Mouse (Mus musculus): ENCODE data around the gene Fcrl5. TPM values are rescaled to one million over a fixed set of nuclear protein-coding genes. Genes with fewer than 3 reads are reported as not detected.
"Not testable (repeated sequence)": the region's sequence is repeated elsewhere in the genome, so short reads cannot be mapped to it uniquely, and the experiment has no call there.

Gene Fcrl5
- polyA plus RNA-seq, 1 experiment from 2014 or later: not detected

- ATAC-seq: no peak
- H3K27me3 ChIP-seq: peaks cover 31% of the 10 kb centered on the region
- ChIA-PET CTCF (no interaction called here), POLR2A (no interaction called here)
- in situ Hi-C loops (cut with MboI; ENCODE audit: low pct_unique_long_range_greater_than_20kb): no loop called here
- no peak for TF ChIP-seq CTCF (IDR thresholded peaks at IDR 0.05)
- no peak for DNase-seq (ENCODE audit: low read depth, low spot score)
Measured at GRCm38 (mm10) chr3:87440586-87440985, 5.0 kb downstream of the Fcrl5 start.

- DNase-seq (ENCODE audit: low read depth, low spot score) (no peak), ATAC-seq (no peak)
- peaks cover 33% of the 10 kb centered on the region for H3K27me3 ChIP-seq
- in situ Hi-C loops (cut with MboI; ENCODE audit: low pct_unique_long_range_greater_than_20kb): no loop called here
- POLR2A ChIA-PET: no interaction called here
- CTCF ChIA-PET: interaction anchor here (1.2 kb wide), 1 partner anchor 36 kb away, joined by 3 read pairs; no protein-coding TSS in a partner anchor
- TF ChIP-seq CTCF (IDR thresholded peaks at IDR 0.05): no peak
Measured at GRCm38 (mm10) chr3:87443968-87444367, 8.4 kb downstream of the Fcrl5 start.

GRCm38 (mm10) chr3:87465454-87465853, 29.9 kb downstream of the Fcrl5 start:
- POLR2A ChIA-PET: no interaction called here

GRCm38 (mm10) chr3:87467011-87467410, 31.4 kb downstream of the Fcrl5 start:
- ChIA-PET POLR2A (interaction anchor here (0.6 kb wide), 1 partner anchor 198 kb away, joined by 4 read pairs; no protein-coding TSS in a partner anchor), CTCF (no interaction called here)
- in situ Hi-C loops (cut with MboI; ENCODE audit: low pct_unique_long_range_greater_than_20kb): no loop called here
- no peak for TF ChIP-seq CTCF (IDR thresholded peaks at IDR 0.05)
- no peak for DNase-seq (ENCODE audit: low read depth, low spot score)
- peaks cover 24% of the 10 kb centered on the region for H3K27me3 ChIP-seq
- no peak for ATAC-seq

More at GRCm38 (mm10) chr3:87465454-87465853, 29.9 kb downstream of the Fcrl5 start:
- ATAC-seq (no peak), DNase-seq (ENCODE audit: low read depth, low spot score) (no peak)
- in situ Hi-C loops (cut with MboI; ENCODE audit: low pct_unique_long_range_greater_than_20kb): no loop called here
- peaks cover 40% of the 10 kb centered on the region for H3K27me3 ChIP-seq
- CTCF ChIA-PET: interaction anchor here (1.1 to 1.5 kb wide), 2 partner anchors 33 to 57 kb away, joined by 3 to 4 read pairs; no protein-coding TSS in a partner anchor
- no peak for TF ChIP-seq CTCF (IDR thresholded peaks at IDR 0.05)

- no peak for TF ChIP-seq CTCF (IDR thresholded peaks at IDR 0.05)
- ChIA-PET POLR2A (interaction anchor here (0.6 kb wide), 1 partner anchor 198 kb away, joined by 4 read pairs; no protein-coding TSS in a partner anchor), CTCF (no interaction called here)
- in situ Hi-C loops (cut with MboI; ENCODE audit: low pct_unique_long_range_greater_than_20kb): no loop called here
- ATAC-seq: no peak
- DNase-seq (ENCODE audit: low read depth, low spot score): no peak
- peaks cover 23% of the 10 kb centered on the region for H3K27me3 ChIP-seq
Measured at GRCm38 (mm10) chr3:87467416-87467815, 31.8 kb downstream of the Fcrl5 start.

GRCm38 (mm10) chr3:87477948-87478347, 42.4 kb downstream of the Fcrl5 start:
- H3K27me3 ChIP-seq; DNase-seq (ENCODE audit: low read depth, low spot score); in situ Hi-C loops (cut with MboI; ENCODE audit: low pct_unique_long_range_greater_than_20kb); POLR2A ChIA-PET; ATAC-seq; CTCF ChIA-PET: not testable (repeated sequence)

- in situ Hi-C loops (cut with MboI; ENCODE audit: low pct_unique_long_range_greater_than_20kb); POLR2A ChIA-PET; CTCF ChIA-PET; H3K27me3 ChIP-seq; ATAC-seq; DNase-seq (ENCODE audit: low read depth, low spot score): not testable (repeated sequence)
Measured at GRCm38 (mm10) chr3:87478596-87478995, 43.0 kb downstream of the Fcrl5 start.

GRCm38 (mm10) chr3:87479230-87479629, 43.7 kb downstream of the Fcrl5 start:
- CTCF ChIA-PET: interaction anchor here (1.2 kb wide), 1 partner anchor 16 kb away, joined by 3 read pairs; no protein-coding TSS in a partner anchor
- ATAC-seq; DNase-seq (ENCODE audit: low read depth, low spot score); in situ Hi-C loops (cut with MboI; ENCODE audit: low pct_unique_long_range_greater_than_20kb); H3K27me3 ChIP-seq; POLR2A ChIA-PET: not testable (repeated sequence)

GRCm38 (mm10) chr3:87487392-87487791, 51.8 kb downstream of the Fcrl5 start:
- H3K27me3 ChIP-seq: peaks cover 5% of the 10 kb centered on the region
- no peak for DNase-seq (ENCODE audit: low read depth, low spot score)
- POLR2A ChIA-PET: no interaction called here
- ATAC-seq: no peak
- in situ Hi-C loops (cut with MboI; ENCODE audit: low pct_unique_long_range_greater_than_20kb): no loop called here
- CTCF ChIA-PET: interaction anchor here (1.0 to 1.6 kb wide), 2 partner anchors 12 to 17 kb away, joined by 5 to 6 read pairs; no protein-coding TSS in a partner anchor
- no peak for TF ChIP-seq CTCF (IDR thresholded peaks at IDR 0.05)

GRCm38 (mm10) chr3:87487911-87488310, 52.3 kb downstream of the Fcrl5 start:
- ATAC-seq (no peak), DNase-seq (ENCODE audit: low read depth, low spot score) (no peak)
- ChIA-PET CTCF (interaction anchor here (1.0 to 1.6 kb wide), 2 partner anchors 11 to 16 kb away, joined by 5 to 6 read pairs; no protein-coding TSS in a partner anchor), POLR2A (no interaction called here)
- TF ChIP-seq CTCF (IDR thresholded peaks at IDR 0.05): no peak
- in situ Hi-C loops (cut with MboI; ENCODE audit: low pct_unique_long_range_greater_than_20kb): no loop called here
- peaks cover 5% of the 10 kb centered on the region for H3K27me3 ChIP-seq

- DNase-seq (ENCODE audit: low read depth, low spot score) (no peak), ATAC-seq (no peak)
- ChIA-PET POLR2A (no interaction called here), CTCF (interaction anchor here (0.9 to 1.9 kb wide), 10 partner anchors 8 to 314 kb away, joined by 3 to 8 read pairs (median 4); partner anchors contain the start of gene Fcrls)
- H3K27me3 ChIP-seq: peaks cover 31% of the 10 kb centered on the region
- in situ Hi-C loops (cut with MboI; ENCODE audit: low pct_unique_long_range_greater_than_20kb): loop anchor here (5.0 kb wide), 3 partner anchors 81 to 256 kb away; no protein-coding TSS in a partner anchor
- no peak for TF ChIP-seq CTCF (IDR thresholded peaks at IDR 0.05)
Measured at GRCm38 (mm10) chr3:87498266-87498665, 62.7 kb downstream of the Fcrl5 start.
